Mouse (Mus musculus) liver, adult 2 months (tissue): ENCODE measurements around the gene Actr8.

ENCODE experiments used
- CTCF ChIP-seq: fragments of 200-500 bp; IDR thresholded peaks from 2 replicates; pipeline ENCODE4 v1.5.1; 2011; ENCODE audit warnings: low read depth, low read length, control low read depth
- POLR2A ChIP-seq: fragments of 200-500 bp; IDR thresholded peaks from 2 replicates; pipeline ENCODE4 v1.6.1; 2011; ENCODE audit warnings: low read length, control low read depth; ENCODE audit not compliant: insufficient read depth; ENCODE audit errors: extremely low read depth

DNA sequence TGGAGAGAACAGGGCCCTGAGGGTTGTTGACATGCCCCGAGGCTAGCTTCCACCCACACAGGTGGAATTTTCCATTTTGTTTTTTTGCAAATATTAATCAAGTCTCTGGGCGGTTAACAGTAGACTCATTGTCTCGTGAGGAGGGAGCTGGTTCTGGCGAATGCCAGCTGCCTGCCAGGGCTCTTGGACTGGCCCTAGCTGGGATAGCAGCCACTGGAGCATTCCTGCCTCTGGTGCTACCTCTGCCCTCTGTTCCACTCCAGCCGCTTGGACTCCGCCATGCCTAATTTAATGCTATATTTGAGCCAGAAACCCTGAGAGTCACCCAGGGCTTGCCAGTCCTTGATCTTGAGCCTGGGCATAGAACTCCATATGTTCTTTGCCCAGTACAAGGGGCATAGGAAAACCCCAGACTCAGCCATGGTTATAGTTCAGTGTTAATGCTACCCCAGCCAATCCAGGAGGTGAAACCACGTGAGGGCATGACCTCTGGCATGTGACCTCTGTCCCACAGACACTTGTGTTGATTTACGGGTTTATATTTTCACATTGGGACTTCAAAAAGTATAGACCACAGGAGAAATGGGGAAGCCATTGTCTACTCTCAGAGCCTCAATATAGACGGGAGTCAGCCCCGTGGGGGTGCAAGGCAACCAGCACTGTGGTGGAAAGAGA, 33.9 kb downstream of the Actr8 start:
- TF ChIP-seq POLR2A (no peak), CTCF (no peak)
